Mouse (Mus musculus) gastrocnemius, adult 8-10 months (tissue): ENCODE measurements around the gene Tnpo3. TPM values are rescaled to one million over a fixed set of nuclear protein-coding genes. Genes with fewer than 3 reads are reported as not detected.

Experiments used
- DNase-seq, 2 experiments: peaks; one replicate each; pipeline ENCODE4 v3.0.0; 2022; ENCODE audit warnings: low spot score in 2 of 2
- total RNA-seq, 4 experiments: library from RNA; stranded (reverse); gene quantifications; 2 replicates each; pipeline ENCODE4 v1.2.4; 2022

The Tnpo3 gene
- 10 to 100 TPM; 32.7 to 36.9 (median 35.4) TPM for total RNA-seq

GRCm38 (mm10) chr6:29609111-29610019 lies at the start of gene Tnpo3:
Gene Tnpo3 (minus strand): TSS chr6:29609887.
- DNase-seq, result peak; percentile 86 to 90

- no peak for DNase-seq
These were observed 49.2 kb upstream of the Tnpo3 start for GRCm38 (mm10) chr6:29658626-29659475.

GRCm38 (mm10) chr6:29653271-29653670 lies 43.6 kb upstream of the Tnpo3 start:
- DNase-seq, result no peak

GRCm38 (mm10) chr6:29650170-29650549 lies 40.5 kb upstream of the Tnpo3 start:
- no peak for DNase-seq

- DNase-seq, result peak; percentile 77
These were observed 39.9 kb upstream of the Tnpo3 start for GRCm38 (mm10) chr6:29649494-29650169.

- no peak for DNase-seq
These were observed 32.1 kb upstream of the Tnpo3 start for GRCm38 (mm10) chr6:29641816-29642215.

- DNase-seq, result no peak
These were observed 30.1 kb upstream of the Tnpo3 start for GRCm38 (mm10) chr6:29639580-29640419.

GRCm38 (mm10) chr6:29638844-29639460 lies 29.3 kb upstream of the Tnpo3 start:
- no peak for DNase-seq

GRCm38 (mm10) chr6:29637397-29638373 lies 28.0 kb upstream of the Tnpo3 start:
- DNase-seq, result no peak

- DNase-seq, result no peak
These were observed 26.8 kb upstream of the Tnpo3 start for GRCm38 (mm10) chr6:29636322-29637092.

GRCm38 (mm10) chr6:29634537-29634936 lies 24.9 kb upstream of the Tnpo3 start:
- DNase-seq, result no peak

GRCm38 (mm10) chr6:29632552-29633292 lies 23.0 kb upstream of the Tnpo3 start:
- DNase-seq, result no peak

- no peak for DNase-seq
These were observed 22.3 kb upstream of the Tnpo3 start for GRCm38 (mm10) chr6:29631751-29632551.

GRCm38 (mm10) chr6:29630216-29630615 lies 20.5 kb upstream of the Tnpo3 start:
- no peak for DNase-seq

GRCm38 (mm10) chr6:29627756-29628155 lies 18.1 kb upstream of the Tnpo3 start:
- no peak for DNase-seq

GRCm38 (mm10) chr6:29623857-29624256 lies 14.2 kb upstream of the Tnpo3 start:
- DNase-seq, result no peak

- DNase-seq, result no peak
These were observed 12.6 kb upstream of the Tnpo3 start for GRCm38 (mm10) chr6:29622273-29622672.
